Mouse (Mus musculus) MEL-GATA-1-ER (cell line): Measurements from ENCODE around the gene Krtap4-7.
"Not testable (repeated sequence)": the region's sequence is repeated elsewhere in the genome, so short reads cannot be mapped to it uniquely, and the experiment has no call there.

Experiments
- DNase-seq: peaks from one replicate; pipeline ENCODE4 v3.0.0-alpha.2; 2012; ENCODE audit warnings: low read depth; ENCODE audit errors: extremely low read depth

Krtap4-7 gene

GRCm38 (mm10) chr11:99643635-99644139 is at the start of gene Krtap4-7:
Krtap4-7 (minus strand) TSS chr11:99644089.
- DNase-seq, result not testable (repeated sequence)

DNA sequence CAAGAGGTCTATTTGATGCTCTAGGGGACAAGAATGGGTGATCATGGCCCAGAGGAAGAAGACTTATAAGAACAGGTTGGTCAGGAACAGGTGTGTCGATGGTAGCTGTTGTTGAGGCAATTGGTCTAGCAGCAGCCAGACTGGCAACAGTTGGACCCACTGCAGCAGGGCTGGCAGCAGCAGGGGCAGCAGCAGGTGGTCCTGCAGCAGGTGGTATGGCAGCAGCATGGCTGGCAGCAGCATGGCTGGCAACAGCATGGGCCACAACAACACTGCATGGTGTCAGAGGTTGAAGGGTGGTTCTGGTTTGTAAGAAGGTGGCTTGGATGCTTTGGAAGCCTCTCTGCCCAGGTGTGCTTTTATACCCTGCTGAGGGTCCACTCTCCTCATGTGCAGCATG is 46.6 kb upstream of the Krtap4-7 start, which contains the start of gene Gm14190:
Gene Gm14190, minus strand, starts transcription at position 278 of the 400 bp plus-strand sequence.
- no peak for DNase-seq

- DNase-seq, result not testable (repeated sequence)
These were observed 41.3 kb upstream of the Krtap4-7 start for GRCm38 (mm10) chr11:99685235-99685634.

GRCm38 (mm10) chr11:99683481-99683880 is 39.6 kb upstream of the Krtap4-7 start:
- DNase-seq, result no peak

DNA sequence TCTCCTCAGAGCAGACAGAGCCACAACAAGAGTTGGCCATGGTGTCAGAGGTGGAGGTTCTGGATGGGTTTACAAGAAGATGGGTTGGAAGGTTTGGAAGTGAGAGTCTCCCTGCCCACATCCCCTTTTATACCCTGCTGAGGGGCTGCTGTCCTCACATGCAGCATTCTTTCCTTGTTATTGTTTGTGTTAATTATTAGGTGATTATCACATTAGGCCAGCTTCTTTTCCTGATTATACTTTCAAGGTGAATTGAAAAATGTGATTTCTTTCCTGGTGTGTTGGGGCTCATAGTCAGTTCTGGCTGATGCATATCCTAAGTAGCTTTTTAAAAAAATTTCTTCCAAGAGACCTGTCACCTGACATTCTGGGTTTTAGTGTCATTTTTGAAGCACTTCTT is 22.0 kb upstream of the Krtap4-7 start, which contains the start of gene Krtap4-6:
Gene Krtap4-6, minus strand, starts transcription at position 101 of the 400 bp plus-strand sequence.
- DNase-seq, result no peak

- DNase-seq, result no peak
These were observed 18.9 kb upstream of the Krtap4-7 start for GRCm38 (mm10) chr11:99662802-99663201.

- DNase-seq, result no peak
These were observed 15.4 kb upstream of the Krtap4-7 start for GRCm38 (mm10) chr11:99659256-99659655.

DNA sequence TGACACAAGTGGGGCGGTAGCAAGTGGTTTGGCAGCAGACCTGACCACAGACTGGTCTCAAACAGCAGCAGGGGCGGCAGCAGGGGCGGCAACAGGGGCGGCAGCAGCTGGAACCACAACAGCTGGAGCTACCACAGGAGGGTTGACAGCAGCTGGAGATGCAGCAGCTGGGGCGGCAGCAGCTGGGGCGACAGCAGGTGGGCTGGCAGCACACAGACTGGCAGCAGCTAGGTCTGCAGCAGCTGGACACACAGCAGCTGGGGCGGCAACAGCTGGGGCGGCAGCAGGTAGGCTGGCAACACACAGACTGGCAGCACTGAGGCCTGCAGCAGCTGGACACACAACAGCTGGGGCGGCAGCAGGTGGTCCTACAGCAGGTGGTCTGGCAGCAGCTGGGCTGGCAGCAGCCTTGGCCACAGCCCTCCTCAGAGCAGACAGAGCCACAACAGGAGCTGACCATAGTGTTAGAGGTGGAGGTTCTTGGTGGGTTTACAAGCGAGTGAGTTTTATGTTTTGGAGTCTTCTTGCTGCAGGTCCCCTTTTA is 14.7 kb upstream of the Krtap4-7 start, which contains the start of gene Gm11563:
Gene Gm11563, minus strand, starts transcription at position 494 of the 544 bp plus-strand sequence.
- DNase-seq, result not testable (repeated sequence)

DNA sequence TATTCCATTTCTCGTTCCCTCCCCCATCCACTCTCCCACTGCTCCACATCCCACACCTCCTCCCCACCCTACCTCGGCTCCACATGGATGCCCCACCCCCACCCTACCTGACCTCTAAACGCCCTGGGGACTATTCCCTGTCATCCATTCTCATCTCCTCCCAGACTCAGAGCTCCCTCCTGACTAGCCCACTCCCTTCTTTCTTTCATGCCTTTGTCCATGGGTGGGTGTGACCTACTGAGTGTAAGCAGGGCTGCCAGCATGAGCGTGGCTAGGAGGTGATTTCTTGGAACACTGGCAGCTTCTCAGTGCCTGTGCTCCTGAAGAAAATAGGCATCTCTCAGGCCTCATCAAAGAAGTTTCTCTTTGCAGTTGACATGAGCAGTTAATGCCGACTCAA is 13.2 kb upstream of the Krtap4-7 start:
- DNase-seq, result no peak

- DNase-seq, result no peak
These were observed 6.2 kb upstream of the Krtap4-7 start, which contains the start of gene Gm11555 for GRCm38 (mm10) chr11:99650136-99650535. Gm11555 (minus strand) TSS chr11:99650236.

DNA sequence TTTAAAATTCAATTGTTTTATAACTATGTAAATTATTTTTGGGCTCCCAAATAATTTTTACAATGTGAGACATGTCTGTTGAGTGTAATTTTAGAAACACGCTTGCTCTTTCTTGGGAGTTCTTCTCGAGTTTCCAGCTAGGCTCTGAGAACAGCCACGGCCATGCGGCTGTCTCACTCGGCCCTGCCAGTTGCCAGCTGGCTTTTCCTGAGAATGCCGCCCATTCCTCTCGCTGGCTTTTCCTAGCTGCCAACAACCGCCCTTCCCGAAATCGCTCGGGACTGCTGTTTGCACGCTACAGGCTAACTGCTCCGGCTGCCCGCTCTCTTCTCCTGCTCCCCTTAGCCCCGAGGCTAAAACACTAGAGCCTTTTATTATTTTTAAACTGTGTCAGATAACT is 2.6 kb upstream of the Krtap4-7 start:
- no peak for DNase-seq

DNA sequence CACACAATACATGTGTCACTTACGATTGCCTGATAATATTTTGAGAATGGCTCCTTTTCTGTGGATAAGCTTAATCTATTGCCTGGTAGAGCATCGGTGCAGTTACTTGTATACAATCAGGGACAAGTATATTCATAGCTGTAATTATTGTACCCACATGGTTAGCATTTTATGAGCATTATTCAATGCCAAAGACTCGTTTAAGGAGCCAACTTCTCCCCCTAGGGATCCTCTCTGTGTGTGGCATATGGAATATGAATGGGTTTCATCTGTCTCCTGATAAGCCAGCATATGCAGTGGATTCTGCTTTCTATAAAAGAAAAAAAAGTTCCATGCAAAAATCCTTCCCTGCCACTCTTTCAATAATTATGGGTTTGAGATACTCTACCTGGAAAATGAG is 462 bp upstream of the Krtap4-7 start:
- no peak for DNase-seq

GRCm38 (mm10) chr11:99640926-99641325 is 3.0 kb downstream of the Krtap4-7 start:
- DNase-seq, result no peak

- DNase-seq, result no peak
These were observed 6.8 kb downstream of the Krtap4-7 start for GRCm38 (mm10) chr11:99637086-99637485.

- no peak for DNase-seq
These were observed 9.2 kb downstream of the Krtap4-7 start, which contains the start of gene Krtap4-2 for GRCm38 (mm10) chr11:99634653-99635134. Krtap4-2 (minus strand) TSS chr11:99635084.

DNA sequence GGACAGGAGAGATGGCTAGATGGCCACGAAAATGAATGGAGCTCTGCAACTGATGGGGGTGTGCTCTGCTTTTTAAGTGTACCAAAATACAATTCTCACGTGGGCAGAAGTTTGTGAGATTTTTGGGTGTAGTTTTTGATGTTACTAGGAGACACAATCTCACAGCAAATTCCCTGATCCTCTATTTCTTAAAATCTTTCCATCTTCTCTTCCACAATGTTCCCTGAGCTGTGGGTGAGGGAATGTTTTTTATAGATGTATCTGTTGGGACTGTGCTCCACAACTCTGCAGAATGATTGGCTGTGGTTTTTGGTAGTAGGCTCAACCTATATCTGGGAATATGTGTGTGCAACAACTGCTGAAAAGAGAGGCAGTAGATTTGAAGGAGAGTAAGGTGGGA is 10.6 kb downstream of the Krtap4-7 start:
- no peak for DNase-seq

- no peak for DNase-seq
These were observed 13.0 kb downstream of the Krtap4-7 start for GRCm38 (mm10) chr11:99630890-99631289.

- no peak for DNase-seq
These were observed 15.8 kb downstream of the Krtap4-7 start, which contains the start of gene Krtap4-1 for GRCm38 (mm10) chr11:99628138-99628537. Krtap4-1 (minus strand) TSS chr11:99628238.

- DNase-seq, result no peak
These were observed 23.6 kb downstream of the Krtap4-7 start, which contains the start of gene Gm11562 for GRCm38 (mm10) chr11:99620335-99620734. Gm11562 (minus strand) TSS chr11:99620435.

DNA sequence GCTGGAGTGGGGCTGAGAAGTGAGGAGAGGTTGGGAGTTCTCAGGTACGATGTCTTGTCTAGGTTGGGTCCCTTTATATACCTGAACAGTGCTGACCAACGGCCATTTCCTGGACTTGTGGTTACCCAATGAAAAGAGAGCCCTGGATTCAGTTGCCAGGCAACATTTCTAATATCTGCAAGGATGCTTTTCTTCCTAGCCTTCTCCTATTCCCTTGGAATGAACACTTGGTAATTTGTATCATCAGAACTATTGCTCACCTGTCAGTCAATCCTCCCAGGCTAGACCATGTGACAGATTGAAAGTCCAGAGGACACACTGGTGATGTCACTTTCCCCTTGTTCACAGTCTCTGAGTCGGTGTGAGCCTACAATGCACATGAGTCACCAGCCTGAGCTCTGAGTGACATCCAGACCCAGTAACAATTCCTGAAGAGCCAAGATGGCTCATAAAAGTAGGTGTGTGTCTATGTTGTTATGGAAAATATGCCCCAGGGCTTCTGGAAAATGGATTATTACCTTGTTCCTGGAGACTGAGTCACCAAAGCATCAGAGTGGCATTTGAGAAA is 29.0 kb downstream of the Krtap4-7 start, which contains the start of gene Krtap2-4:
Gene Krtap2-4, minus strand, starts transcription at position 51 of the 568 bp plus-strand sequence.
- no peak for DNase-seq

DNA sequence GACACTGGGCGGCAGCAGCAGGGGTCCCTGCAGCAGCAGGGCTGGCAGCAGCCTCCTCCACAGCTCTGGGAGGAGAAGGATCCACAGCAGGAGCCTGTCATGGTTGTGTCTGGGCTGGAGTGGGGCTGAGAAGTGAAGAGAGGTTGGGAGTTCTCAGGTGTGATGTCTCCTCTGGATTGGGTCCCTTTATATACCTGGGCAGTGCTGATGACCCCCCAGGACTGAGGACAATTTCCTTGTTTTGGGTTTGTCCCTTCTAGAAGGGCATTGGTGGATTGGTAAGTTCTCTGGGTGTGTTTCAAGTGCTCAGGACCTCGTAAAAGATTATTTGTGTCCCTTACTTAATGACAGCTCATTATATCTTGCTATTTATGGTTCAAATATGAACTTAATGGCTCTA is 33.8 kb downstream of the Krtap4-7 start, which contains the start of gene Gm11937:
Gene Gm11937, minus strand, starts transcription at position 101 of the 400 bp plus-strand sequence.
- not testable (repeated sequence) for DNase-seq

DNA sequence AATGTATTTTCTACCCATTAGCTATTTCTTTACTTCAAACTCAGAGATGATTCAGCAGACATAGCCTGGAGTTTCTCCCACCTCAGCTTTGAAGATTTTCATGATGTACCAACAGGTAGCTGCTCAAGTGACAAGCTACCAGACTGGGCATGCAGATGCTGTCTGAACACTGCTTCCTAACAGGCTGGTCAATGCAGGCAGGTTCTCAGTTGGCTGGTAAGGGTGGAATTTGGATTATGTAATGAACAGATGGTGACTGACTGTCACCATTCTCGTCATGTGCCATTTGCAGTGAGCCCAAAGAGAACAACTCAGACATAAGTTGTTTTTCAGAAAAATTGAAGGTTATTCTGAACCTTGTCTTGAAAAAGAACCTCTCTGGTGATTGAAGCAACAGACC is 34.8 kb downstream of the Krtap4-7 start:
- DNase-seq, result no peak
